In genomic region chr2:131377055-131377454, GRCm38 (mm10) we compare ENCODE assay signal across 21 mouse cellular contexts. TPM values are rescaled to one million over a fixed set of nuclear protein-coding genes. Genes with fewer than 3 reads are reported as not detected.
DNase-seq lines count a peak whose midpoint lies in the region; TF ChIP-seq lines count a peak whose summit lies in the region.
"Had no signal": no experiment of that assay in that cellular context is flagged by ENCODE, and none has a peak within 500 bp of the region (broad histone marks: within the 10 kb centered on the region; RNA-seq: fewer than 3 reads in every experiment).

No protein-coding gene starts in this region.

- no peak overlapping the region for H3K27ac ChIP-seq in thymus, adult 2 months (ENCODE audit: control insufficient read depth, insufficient read depth, low read length)
- H3K27ac ChIP-seq: embryonic facial prominence, embryonic 15.5 days; limb, embryonic 13.5 days; liver, embryonic 13.5 days; lung, embryonic 15.5 days; macrophage; midbrain, embryonic 10.5 days had no signal

- H3K36me3 ChIP-seq in thymus, adult 2 months (ENCODE audit: control insufficient read depth, insufficient read depth, low read length), result no peaks in the 10 kb centered on the region
- H3K36me3 ChIP-seq: embryonic facial prominence, embryonic 15.5 days; limb, embryonic 13.5 days; liver, embryonic 13.5 days; lung, embryonic 15.5 days; midbrain, embryonic 10.5 days had no signal

- no peak for TF ChIP-seq CTCF in thymus, adult 2 months (IDR thresholded peaks at IDR 0.05; ENCODE audit: borderline replicate concordance, control insufficient read depth, extremely low read depth, insufficient read depth, low read length, poor library complexity)

- no peaks in the 10 kb centered on the region for H3K4me1 ChIP-seq in thymus, adult 2 months (replicated peaks; ENCODE audit: control insufficient read depth, insufficient read depth, low read length)
- H3K4me1 ChIP-seq: embryonic facial prominence, embryonic 15.5 days; limb, embryonic 13.5 days; liver, embryonic 13.5 days; lung, embryonic 15.5 days; midbrain, embryonic 10.5 days had no signal

- H3K4me3 ChIP-seq in thymus, adult 2 months (ENCODE audit: control insufficient read depth, insufficient read depth, low read length), result no peak overlapping the region
- H3K4me3 ChIP-seq: embryonic facial prominence, embryonic 15.5 days; limb, embryonic 13.5 days; liver, embryonic 13.5 days; lung, embryonic 15.5 days; midbrain, embryonic 10.5 days had no signal

- peak; percentile 46 for DNase-seq in left cerebral cortex, adult 11 months (ENCODE audit: low spot score)
- no peak for DNase-seq in left cerebral cortex, postnatal 4 days
- DNase-seq in layer of hippocampus, adult 9-11 months, result peak; percentile 32
- peak; percentile 78 for DNase-seq in right cerebral cortex, adult 18-20 months
- peak; percentile 84 for DNase-seq in telencephalon, adult 2 months (ENCODE audit: low read depth, low spot score)
- DNase-seq in adrenal gland, postnatal 36 days, result no peak
- DNase-seq in thymus, adult 2 months, result no peak
- DNase-seq in Muller cell, postnatal 12 days (ENCODE audit: inconsistent ontology term), result no peak
- DNase-seq: adrenal gland, adult 8-10 months; B cell, adult 2 months; cerebellum, postnatal 25 days; gastrocnemius, postnatal 25 days; kidney, adult 2 months; kidney, postnatal 25 days; liver, embryonic 13.5 days; retina, postnatal 1 day had no signal

- TF ChIP-seq POLR2A in thymus, adult 2 months (IDR thresholded peaks at IDR 0.05; ENCODE audit: control insufficient read depth, extremely low read depth, insufficient read depth, low read length, poor library complexity), result no peak

- intact Hi-C loops in left cerebral cortex, postnatal 4 days (cut with DNase I), result no loop called here

- WGBS in thymus, adult 2 months, result 82% methylated on average over 6 of the region's 6 CpGs

- H3K27me3 ChIP-seq in thymus, adult 2 months (ENCODE audit: control insufficient read depth, insufficient read depth, low read length), result no peaks in the 10 kb centered on the region
- H3K27me3 ChIP-seq: embryonic facial prominence, embryonic 15.5 days; limb, embryonic 13.5 days; liver, embryonic 13.5 days; lung, embryonic 15.5 days had no signal

RNA-seq across cellular contexts. Expression of gene Rnf24, which starts 24.4 kb away (rescaled TPM):
- 10 to 100 TPM; 41.1 to 42.8 TPM for total RNA-seq in left cerebral cortex, postnatal 4 days (2021)
- total RNA-seq in adrenal gland, postnatal 36 days (2021), result 1 to 10 TPM; 7.1 to 9.4 TPM
- polyA plus RNA-seq in thymus, adult 2 months (2012; rRNA removed), result 2.4 and 2.9 TPM in 2 replicates

Comparison
In these comparisons a context has a peak if more than half of its experiments do, and no peak if none do; other contexts are left out.
1. DNase-seq: peak in left cerebral cortex, adult 11 months (single experiment), layer of hippocampus, adult 9-11 months (single experiment), right cerebral cortex, adult 18-20 months (single experiment) and telencephalon, adult 2 months (single experiment); none in left cerebral cortex, postnatal 4 days (single experiment), adrenal gland, postnatal 36 days (0 of 2), thymus, adult 2 months (single experiment) and Muller cell, postnatal 12 days (single experiment).
2. RNA of gene Rnf24, which starts 24.4 kb away (total RNA-seq): 41.1 to 42.8 TPM in left cerebral cortex, postnatal 4 days; 7.1 to 9.4 TPM in adrenal gland, postnatal 36 days; every median in the first group is over 4 times any median in the second.